In genomic region chr2:3656091-3656490, GRCm38 (mm10) we compare ENCODE assay signal across 17 mouse cellular contexts.
A peak's percentile ranks its signal among the peaks of the same experiment; 100 is the strongest.
DNase-seq lines count a peak whose midpoint lies in the region.
"Had no signal": no experiment of that assay in that cellular context is flagged by ENCODE, and none has a peak within 500 bp of the region (broad histone marks: within the 10 kb centered on the region; RNA-seq: fewer than 3 reads in every experiment).

No protein-coding gene starts in this region.

- peak; percentile 78 for DNase-seq in heart, adult 11 months
- DNase-seq in heart, adult 8-10 months (ENCODE audit: low spot score) = no peak
- peak; percentile 22 for DNase-seq in A20 (ENCODE audit: low read depth, low spot score)
- DNase-seq in brain, adult 2 months (ENCODE audit: low read depth, low spot score) = peak; percentile 77
- peak; percentile 49 for DNase-seq in cerebellum, adult 9-11 months
- DNase-seq in right cerebral cortex, adult 2 months (ENCODE audit: low spot score in 2 of 2) = no peak
- DNase-seq in frontal cortex, postnatal 25 days (ENCODE audit: low spot score in 2 of 2) = no peak
- no peak for DNase-seq in layer of hippocampus, postnatal 14 days (ENCODE audit: low spot score in 2 of 2)
- DNase-seq: adrenal gland, adult 8-10 months; forebrain, postnatal 0 days; gastrocnemius, postnatal 36 days; kidney, adult 8-10 months; kidney, postnatal 10 days; layer of hippocampus, postnatal 36 days; lung, adult 18-20 months; lung, postnatal 14 days; thymus, postnatal 25 days had no signal

Comparison
In these comparisons a context has a peak if more than half of its experiments do, and no peak if none do; other contexts are left out.
1. DNase-seq: peak in heart, adult 11 months (single experiment), A20 (single experiment), brain, adult 2 months (single experiment) and cerebellum, adult 9-11 months (single experiment); none in heart, adult 8-10 months (single experiment), right cerebral cortex, adult 2 months (0 of 2), frontal cortex, postnatal 25 days (0 of 2) and layer of hippocampus, postnatal 14 days (0 of 2).